Mouse (Mus musculus): ENCODE results near the gene Wnt1. TPM values are rescaled to one million over a fixed set of nuclear protein-coding genes. Genes with fewer than 3 reads are reported as not detected.
"Not testable (repeated sequence)": the region's sequence is repeated elsewhere in the genome, so short reads cannot be mapped to it uniquely, and the experiment has no call there.

Gene Wnt1
- total RNA-seq (2021) = not detected
- long read RNA-seq, experiment 1, partial matches to known transcripts = 0 of 4 reads
- long read RNA-seq, experiment 1, other reads (novel, unspliced or antisense) = 4 of 4 reads
- long read RNA-seq, experiment 2, partial matches to known transcripts = 0 of 9 reads
- long read RNA-seq, experiment 2, other reads (novel, unspliced or antisense) = 9 of 9 reads

DNA sequence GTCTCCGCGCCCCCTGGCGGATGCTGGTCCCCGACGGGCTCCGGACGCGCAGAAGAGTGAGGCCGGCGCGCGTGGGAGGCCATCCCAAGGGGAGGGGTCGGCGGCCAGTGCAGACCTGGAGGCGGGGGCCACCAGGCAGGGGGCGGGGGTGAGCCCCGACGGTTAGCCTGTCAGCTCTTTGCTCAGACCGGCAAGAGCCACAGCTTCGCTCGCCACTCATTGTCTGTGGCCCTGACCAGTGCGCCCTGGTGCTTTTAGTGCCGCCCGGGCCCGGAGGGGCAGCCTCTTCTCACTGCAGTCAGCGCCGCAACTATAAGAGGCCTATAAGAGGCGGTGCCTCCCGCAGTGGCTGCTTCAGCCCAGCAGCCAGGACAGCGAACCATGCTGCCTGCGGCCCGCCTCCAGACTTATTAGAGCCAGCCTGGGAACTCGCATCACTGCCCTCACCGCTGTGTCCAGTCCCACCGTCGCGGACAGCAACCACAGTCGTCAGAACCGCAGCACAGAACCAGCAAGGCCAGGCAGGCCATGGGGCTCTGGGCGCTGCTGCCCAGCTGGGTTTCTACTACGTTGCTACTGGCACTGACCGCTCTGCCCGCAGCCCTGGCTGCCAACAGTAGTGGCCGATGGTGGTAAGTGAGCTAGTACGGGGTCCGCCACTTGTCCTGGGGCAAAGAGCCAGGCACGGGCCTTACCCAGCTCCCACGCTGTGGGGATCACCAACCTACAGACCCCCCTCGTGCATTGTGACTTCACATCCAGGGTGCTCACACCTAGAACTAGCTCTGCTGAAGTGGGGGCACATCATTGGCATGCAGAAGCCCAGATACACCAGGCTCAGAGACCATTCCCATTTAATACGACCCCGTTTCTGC lies at the start of gene Wnt1:
Wnt1 (plus strand) TSS at position 197 of the 875 bp plus-strand sequence.
- no peak for DNase-seq (ENCODE audit: low spot score in 2 of 2)

DNA sequence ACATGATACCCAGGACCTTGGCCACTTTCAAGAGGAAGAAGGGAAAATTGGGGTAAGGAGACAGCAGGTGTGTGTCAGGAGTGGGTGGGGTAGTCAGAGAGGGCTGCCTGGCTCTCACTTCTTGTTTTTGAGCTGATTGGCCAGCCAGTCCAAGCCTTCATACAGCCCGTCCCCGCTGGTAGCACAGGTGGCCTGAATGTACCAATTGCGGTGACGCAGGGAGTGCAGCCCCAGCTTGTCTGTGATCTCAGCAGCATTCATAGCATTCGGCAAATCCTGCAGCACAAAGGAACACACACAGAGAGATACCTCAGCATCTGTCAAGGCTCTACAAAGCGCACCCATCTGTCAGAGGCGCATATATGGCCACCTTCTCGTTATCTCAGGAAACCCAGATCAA lies 49.4 kb upstream of the Wnt1 start:
- no peak for DNase-seq (ENCODE audit: low spot score in 2 of 2)

DNA sequence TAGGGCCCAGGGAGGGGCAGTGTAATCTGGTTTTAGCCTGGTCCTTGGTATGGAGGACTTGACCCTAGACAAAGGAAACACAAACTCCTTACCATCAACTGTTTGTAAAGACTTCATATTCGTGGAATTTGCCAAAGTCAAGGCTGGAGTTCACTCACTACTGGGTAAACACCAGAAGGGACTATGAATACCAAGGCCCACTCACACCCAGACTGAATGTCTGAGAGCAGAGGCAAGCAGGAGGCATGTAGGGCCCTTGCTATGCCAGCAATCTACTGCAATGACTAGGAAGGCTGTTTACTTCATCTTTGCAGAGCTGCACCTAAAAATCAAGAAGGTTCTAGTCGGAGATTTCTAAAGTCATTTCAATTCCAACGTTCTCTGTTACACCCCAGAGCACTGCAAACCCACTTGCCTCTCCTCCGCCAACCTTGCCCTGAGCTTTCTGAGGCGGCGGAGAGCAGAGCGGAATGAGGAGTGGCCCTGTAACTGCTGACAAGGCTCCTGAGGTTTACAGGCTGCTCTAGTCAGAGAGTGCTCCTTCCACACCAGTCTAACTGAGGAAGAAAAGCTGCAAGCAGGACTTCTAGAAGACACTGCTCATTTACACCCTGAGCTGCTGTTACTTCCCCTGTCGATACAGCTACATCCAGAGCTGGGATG lies 46.8 kb upstream of the Wnt1 start:
- DNase-seq (ENCODE audit: low spot score in 2 of 2) = no peak

DNA sequence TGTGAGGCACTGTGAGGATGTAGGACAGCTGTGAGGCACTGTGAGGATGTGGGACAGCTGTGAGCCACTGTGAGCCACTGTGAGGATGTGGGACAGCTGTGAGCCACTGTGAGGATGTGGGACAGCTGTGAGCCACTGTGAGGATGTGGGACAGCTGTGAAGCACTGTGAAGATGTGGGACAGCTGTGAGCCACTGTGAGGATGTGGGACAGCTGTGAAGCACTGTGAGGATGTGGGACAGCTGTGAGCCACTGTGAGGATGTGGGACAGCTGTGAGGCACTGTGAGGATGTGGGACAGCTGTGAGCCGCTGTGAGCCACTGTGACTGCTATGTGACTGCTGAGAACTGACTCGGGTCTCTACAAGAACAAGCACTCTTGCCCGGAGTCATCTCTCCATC lies 45.8 kb upstream of the Wnt1 start:
- DNase-seq (ENCODE audit: low spot score in 2 of 2) = not testable (repeated sequence)

DNA sequence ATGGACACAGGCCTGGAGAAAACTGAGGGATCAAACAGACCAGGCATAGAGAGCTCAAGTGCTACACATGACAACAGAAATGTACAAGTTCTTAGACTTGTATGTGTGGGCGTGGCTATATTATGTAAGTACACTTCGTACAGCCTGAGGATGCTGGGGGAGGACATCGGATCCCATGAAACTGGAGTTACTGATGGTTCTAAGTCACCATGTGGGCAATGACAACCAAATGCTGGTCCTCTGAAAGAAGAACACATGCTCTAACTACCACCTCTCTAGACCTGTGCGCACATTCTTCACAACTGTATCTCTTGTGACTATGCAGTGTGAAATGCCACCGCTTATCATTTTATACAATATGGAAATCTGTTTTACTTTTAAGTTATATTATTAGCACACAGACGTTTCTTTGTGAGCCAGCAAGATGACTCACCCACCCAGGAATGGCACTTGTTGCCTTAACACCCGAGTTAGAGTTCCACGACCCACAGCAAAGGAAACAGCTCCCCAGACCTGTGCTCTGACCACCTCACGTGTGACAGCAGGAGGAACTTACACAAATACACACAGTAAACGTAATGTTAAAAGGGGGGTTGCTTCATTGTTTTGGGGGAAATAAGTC lies 43.2 kb upstream of the Wnt1 start:
- DNase-seq (ENCODE audit: low spot score in 2 of 2) = no peak

DNA sequence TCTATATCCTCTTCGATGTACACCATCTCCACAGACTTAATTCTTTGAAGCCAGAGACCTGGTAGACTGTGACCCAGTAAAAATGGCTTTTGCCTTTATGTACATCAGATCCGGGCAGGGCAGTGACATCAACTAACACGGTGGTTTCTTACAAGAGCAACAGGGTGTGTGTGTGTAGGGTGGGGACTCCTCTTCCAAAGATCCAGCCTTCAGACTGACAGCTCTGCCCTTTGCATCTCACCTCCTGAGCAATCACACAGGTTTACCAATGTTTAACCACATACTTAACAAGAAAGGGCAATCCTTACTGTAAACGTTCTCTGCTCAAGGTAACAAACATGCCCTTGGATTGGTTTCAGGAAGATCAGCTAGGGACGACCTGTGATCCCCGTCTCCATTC lies 42.4 kb upstream of the Wnt1 start:
- DNase-seq (ENCODE audit: low spot score in 2 of 2) = no peak

DNA sequence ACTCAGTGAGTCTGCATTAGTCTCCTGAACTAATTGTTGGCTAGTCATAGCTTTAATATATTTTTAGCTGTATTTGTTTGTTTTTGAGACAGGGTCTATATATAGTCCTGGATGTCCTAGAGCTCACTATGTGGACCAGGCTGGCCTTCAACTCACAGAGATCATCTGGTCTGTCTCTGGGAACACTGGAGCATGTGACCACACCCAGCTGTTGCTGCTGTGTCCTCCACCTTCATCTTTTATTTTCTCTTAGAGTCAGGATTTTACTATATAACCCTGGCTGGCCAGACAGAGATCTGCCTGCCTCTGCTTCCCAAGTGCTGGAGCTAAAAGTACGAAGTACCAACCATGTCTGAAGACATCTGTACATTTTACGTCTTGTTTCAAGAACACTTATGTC lies 40.6 kb upstream of the Wnt1 start:
- no peak for DNase-seq (ENCODE audit: low spot score in 2 of 2)

DNA sequence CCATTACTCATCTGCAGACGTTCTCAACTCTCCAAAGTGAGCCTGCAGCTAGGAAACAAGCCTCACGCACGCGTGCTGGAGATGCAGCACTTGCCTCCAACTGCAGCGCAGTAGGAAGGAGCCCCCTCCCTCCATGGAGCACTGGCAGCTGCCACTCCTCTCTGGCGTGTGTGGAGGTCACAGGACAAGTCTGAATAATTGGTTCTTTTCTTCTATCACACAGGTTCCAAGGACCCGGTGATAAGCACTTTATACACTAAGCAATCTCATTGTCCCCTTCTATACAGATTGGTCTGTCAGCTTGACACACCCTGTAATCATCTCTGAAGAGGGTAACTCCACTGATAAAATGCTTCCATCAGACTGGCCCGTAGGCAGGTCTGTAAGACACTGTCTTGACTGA lies 36.6 kb upstream of the Wnt1 start:
- DNase-seq (ENCODE audit: low spot score in 2 of 2) = no peak

DNA sequence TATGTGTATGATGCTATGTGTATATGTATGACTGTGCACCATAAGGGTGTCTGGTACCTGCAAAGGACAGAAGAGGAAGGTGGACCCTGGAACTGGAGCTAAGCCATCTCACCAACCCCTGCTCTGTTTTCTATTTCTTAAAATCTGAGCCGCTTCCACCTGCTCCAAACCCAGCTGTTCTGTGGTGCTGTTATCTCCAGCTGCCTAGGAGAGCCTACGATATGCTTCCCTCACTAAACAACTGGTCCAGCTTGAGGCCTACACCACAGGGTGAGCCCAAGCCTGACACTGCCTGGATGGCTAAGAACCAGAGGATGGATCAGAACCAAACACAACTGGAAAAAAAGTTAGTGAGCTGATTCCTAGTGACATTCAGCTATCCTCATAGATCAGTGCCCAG lies 35.5 kb upstream of the Wnt1 start:
- no peak for DNase-seq (ENCODE audit: low spot score in 2 of 2)

DNA sequence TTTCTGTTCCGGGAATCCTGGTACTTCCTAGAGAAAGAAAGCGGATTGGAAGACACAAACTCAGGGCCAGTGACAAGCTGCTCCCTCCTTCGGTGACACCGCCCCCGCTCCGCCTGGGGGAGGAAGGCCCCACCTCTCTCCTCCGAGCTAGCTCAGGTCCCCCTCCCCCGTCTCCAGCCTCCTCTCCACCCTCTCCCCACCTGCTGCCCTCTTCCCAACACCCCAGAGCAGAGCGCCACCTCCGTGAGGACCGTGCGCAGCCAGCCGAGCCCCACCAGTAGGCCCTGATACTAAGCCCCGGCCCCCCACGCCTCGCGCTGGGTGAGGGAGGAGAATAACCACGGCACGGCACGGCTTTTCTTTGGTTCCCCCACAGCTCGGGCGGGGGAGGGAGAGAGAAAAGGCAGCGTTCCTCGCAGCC lies 27.4 kb upstream of the Wnt1 start:
- DNase-seq (ENCODE audit: low spot score in 2 of 2) = peak; percentile 68 to 79

DNA sequence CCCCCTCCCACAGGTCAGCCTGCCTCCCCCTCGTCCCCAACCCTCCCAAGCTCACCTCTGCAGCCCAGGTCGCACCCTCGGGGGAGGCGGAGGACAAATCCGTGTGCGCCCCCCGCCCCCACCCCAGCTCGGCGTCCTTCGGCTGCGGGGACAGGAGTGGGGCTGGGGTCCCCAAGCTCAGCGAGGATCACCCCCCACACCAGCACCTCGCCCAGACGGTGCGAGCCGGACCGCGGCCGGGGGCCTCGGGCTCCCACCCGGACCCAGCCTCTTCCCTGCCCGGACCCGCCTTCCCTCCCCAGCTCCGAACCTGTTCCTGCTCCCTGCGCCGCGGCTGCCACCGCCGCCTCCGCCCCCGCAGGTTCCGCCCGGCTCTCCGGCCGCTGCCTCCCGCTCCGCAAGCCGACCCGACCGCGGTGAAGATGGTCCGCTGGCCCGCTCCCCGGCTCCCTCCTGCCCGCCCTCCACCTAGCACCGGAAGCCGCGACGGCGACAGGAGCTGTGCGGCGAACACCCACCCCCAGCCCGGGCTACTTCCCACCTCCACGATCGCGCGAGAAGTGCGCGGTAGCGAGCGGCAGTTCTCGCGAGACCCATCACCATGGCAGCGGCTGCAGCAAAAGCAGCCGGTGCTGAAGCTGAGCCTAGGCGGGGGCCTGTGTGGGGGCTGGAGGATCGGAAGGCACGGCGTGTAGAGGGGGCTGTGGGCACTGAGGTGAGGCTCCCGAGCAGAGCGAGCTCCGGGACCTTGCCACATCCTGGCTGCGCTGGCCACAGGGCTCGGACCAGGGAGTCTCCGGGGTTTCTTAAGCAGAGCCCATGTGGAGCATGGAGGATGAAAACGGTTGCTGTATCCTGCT lies 26.8 kb upstream of the Wnt1 start, which contains the start of gene Arf3:
Arf3 (minus strand) TSS at position 545 of the 860 bp plus-strand sequence.
- DNase-seq (ENCODE audit: low spot score in 2 of 2) = peak; percentile 95 to 96

DNA sequence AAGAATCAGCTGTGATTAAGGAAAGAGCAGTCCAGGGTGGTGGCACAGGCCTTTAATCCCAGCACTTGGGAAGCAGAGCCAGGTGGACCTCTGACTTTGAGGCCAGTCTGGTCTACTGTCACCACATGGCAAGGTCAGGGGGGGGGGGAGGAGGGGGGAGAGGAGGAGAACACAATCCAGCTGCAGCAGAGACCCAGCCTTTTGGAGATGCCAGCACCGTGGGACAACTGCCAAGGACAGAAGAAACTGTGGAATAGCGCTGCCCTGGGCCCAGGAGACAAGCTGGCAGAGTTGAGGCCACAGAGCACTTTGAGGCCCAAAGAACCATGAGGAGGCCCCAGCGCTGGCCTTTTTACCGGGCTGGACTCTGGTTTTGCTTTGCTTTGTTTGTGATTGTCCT lies 23.7 kb upstream of the Wnt1 start:
- DNase-seq (ENCODE audit: low spot score in 2 of 2) = no peak

DNA sequence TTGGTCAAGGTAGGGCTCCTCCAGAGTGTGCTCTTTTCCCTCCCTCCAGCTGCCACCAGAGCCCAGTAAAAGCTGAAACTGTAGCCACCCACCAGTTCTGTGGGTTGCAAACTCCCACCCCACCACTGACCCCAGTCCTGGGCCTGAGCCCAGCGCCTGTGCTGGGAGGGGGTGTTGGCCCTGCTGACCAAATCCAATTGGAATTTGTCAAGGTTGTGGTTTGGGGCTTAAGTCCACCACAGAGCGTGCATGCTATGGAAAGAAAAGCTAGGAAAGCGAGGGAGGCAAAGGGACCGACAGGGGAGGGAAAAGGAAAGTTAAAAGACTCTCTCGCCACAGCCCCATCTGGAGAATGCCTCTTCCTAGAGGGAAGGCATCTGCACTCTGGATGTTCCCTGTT lies 21.4 kb upstream of the Wnt1 start:
- DNase-seq (ENCODE audit: low spot score in 2 of 2) = no peak

DNA sequence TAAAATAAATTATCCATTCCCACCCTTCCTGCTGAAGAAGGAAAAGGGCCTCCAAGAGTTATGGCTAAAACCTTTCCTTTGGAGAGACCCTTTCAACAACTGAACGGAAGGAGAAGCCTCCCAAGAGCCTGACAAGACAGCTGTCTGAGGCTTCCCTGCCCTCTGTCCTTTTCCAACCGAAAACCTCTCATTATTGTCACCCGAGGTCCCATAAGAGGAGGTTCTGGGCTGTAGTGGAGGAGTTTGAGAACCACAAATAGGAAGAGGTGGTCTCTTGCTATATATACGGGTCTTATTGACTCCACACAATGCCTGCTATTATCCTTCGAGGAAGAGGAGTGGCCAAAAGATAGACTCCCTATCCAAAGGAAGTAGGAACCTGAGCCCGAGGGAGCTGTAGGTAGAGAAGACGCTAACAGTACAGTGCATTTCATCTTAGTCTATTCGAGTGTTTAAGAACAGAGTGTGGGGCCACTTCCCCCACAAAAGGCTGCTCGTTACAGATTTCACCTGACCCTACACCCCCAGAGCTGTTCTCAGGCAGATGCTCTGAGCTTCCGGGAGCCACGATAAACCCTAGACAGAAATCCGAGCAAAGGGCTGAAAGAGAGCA lies 17.7 kb upstream of the Wnt1 start:
- no peak for DNase-seq (ENCODE audit: low spot score in 2 of 2)

DNA sequence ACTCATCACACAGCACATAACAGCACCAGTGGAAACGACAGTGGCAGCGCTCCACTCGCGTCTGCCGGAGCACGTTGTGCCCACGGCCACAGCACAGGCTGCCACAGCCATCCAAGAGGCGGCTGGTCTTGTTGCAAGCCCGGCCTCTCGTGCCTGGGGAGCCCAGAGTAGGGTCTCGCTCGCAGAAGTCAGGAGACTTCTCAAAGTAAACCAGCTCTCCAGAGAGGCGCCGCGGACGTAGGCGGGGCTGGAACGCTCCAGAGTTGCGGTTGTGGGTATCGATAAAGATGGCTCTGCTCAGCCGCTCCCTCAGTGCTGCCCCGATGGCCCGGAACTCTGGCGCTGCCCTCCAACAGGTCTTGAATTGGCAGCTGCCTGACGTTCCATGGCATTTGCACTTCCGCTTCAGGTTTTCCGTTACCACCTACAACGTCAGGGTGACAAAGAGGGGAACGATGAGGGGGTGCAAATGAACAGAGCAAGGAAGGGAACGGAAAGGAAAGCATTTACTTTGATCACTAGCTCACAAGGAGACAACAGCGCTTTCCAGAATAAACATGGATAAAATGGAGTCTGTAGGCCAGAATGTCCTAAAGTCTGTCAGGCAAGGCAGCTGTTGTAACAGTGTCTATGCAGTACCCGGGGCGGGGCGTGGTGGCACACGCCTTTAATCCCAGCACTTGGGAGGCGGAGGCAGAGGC lies 17.0 kb upstream of the Wnt1 start:
- no peak for DNase-seq (ENCODE audit: low spot score in 2 of 2)

DNA sequence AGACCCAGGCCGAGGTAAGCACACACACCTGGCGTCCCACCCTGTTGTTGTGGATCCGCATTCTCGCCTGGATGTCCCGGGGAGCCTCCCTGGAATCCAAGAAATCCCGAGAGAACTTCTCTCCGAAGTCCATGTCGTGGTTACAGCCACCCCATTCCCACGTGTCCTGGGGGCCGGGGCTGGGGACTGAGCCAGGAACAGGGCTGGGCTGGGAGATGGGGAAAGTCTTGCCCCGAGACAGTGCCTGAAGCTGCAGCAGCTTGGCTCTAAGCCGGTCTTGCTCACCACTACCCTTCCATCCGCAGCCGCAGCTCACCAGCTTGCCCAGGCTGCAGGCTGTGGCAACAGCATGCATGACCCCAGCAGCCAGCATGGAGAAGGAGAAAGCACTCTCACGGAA lies 15.6 kb upstream of the Wnt1 start:
- no peak for DNase-seq (ENCODE audit: low spot score in 2 of 2)

DNA sequence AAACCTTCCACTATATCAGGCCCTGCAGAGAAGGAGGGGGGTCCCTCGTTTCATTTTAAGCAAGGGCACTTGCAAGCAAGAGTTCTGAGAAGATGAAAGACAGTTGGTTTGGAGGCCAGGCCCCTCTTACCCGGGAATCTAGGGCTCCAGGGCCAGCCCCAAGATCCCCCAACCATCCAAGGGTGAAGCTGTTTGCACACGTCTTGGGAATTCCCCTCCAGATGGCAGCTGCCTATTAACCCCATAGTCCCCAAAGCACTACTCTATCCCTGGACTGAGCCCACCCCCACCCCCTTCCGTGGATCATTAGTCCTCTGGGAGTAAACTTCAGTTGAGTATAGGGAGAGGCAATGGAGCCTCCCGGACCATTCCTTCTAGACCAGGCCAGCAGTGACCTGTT lies 14.1 kb upstream of the Wnt1 start:
- no peak for DNase-seq (ENCODE audit: low spot score in 2 of 2)

DNA sequence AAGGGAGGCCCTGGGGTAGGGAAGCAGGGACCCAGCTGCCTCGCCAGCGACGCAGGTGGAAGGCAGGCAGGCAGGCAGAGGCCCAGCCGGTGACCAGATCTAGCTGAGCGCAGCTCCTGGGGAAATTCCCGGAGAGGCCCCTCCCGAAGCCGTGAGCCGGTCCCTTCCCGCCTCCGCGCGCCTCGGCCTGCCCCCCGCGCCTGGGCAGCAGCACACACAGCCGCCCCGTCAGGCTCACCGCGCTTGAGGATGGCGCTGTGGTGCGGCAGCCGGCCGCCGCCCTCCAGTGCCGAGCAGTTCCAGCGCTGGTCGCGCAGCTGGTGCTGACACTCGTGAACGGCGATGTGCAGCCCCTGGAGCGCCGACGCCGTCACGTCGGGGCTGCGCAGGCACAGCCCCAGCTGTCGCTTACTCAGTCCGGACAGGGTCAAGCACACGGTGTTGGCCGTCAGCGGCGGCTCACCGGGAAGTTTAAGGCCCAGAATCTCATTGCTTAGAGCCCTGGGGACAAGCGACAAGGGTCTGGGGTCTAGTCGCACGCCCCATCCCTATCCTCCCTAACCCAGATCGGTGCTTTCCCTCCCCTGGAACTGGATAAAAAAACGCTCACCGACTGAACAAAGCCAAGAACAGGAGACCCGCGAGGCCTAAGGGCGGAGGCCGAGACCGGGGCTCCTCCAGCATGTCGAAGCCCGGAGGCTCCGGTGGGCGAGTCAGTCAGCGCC lies 13.2 kb upstream of the Wnt1 start:
- DNase-seq (ENCODE audit: low spot score in 2 of 2) = no peak

DNA sequence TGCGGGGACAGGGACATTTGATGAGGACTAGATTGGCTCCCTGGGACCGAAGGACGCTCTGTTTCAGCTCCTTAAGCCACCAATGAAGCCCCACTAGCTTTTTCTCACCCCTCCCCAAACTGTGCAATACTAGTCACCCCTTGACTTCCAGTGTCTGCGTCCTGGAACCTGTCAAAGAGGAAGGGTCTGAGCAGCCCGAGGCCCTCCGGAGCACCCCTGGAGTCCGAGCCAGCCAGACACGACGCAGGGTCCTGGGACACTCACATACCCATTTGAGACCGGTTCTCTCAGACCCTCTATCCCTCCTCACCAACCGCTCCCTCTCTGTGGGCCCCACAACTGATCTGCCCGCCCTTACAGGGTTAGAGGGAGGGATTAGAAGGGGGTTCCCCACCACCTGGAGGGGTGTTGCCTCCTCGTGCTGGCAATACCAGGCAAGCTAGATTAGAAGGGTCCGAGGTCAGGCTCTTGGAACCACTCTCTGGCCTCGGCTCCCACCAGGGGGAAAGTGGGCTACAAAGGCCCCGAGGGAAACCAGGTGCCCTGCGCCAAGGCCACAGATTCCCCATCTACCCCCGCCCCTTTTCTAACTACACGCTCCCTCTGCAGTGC lies 12.5 kb upstream of the Wnt1 start:
- no peak for DNase-seq (ENCODE audit: low spot score in 2 of 2)

Data from layer of hippocampus, postnatal 14 days (tissue).